Mouse (Mus musculus) heart, adult 2 months (tissue): ENCODE results near the gene Rras2.

Experiments used
- CTCF ChIP-seq: fragments of 200-600 bp; IDR thresholded peaks from 2 replicates; pipeline ENCODE4 v1.8.1; 2022; ENCODE audit warnings: antibody characterized with exemption, mild to moderate bottlenecking, moderate library complexity
- EP300 ChIP-seq: fragments of 200-500 bp; IDR thresholded peaks from 2 replicates; pipeline ENCODE4 v1.6.1; 2011; ENCODE audit warnings: low read depth, low read length, control low read depth; ENCODE audit not compliant: insufficient read depth
- POLR2A ChIP-seq: fragments of 200-500 bp; IDR thresholded peaks from 2 replicates; pipeline ENCODE4 v1.6.1; 2011; ENCODE audit warnings: mild to moderate bottlenecking, low read depth, low read length, control low read depth; ENCODE audit not compliant: insufficient read depth

DNA sequence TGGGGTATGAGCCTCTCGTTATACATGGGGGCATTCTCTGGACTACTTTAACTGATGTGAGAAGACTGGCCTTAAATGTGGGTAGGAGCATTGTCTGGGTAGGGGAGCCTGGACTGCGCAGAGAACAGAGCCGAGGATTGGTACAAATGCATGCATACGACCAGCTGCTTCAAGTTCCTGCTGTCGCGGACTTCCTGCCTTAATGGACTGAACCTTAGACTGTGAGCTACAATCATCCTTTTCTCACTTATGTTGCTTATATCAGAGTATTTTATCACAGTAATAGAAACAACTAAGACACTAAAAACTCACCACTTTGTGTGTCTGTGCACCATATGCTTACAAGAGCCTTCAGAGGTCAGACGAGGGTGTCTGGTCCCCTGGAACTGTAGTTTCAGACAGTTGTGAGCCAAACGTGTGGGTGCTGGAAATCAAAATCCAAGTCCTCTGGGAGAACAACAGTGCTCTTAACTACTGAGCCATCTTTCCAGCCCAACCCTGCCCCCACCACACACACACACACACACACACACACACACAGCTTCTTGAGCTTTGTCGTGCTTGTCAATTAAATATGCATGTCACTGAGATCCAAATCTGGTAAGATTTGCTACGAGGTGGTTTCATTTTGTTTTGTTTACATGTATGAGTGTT is 26.6 kb downstream of the Rras2 start:
- no peak for TF ChIP-seq CTCF
- TF ChIP-seq POLR2A: no peak
- TF ChIP-seq EP300: no peak
